Mouse (Mus musculus) lung, adult 2 months (tissue): ENCODE results near the gene Exosc2.

Experiments used
- CTCF ChIP-seq: fragments of 200-500 bp; IDR thresholded peaks from 2 replicates; pipeline ENCODE4 v1.5.1; 2011; ENCODE audit warnings: mild to moderate bottlenecking, low read length, control low read depth; ENCODE audit not compliant: insufficient read depth
- POLR2A ChIP-seq: fragments of 200-500 bp; IDR thresholded peaks from 2 replicates; pipeline ENCODE4 v1.6.1; 2011; ENCODE audit warnings: low read depth, mild to moderate bottlenecking, control low read depth, low read length, borderline replicate concordance; ENCODE audit errors: extremely low read depth

GRCm38 (mm10) chr2:31636138-31636741, 34.3 kb upstream of the Exosc2 start:
- no peak for TF ChIP-seq POLR2A
- no peak for TF ChIP-seq CTCF
